Mouse (Mus musculus): ENCODE measurements around the gene Trpc4ap.

DNA sequence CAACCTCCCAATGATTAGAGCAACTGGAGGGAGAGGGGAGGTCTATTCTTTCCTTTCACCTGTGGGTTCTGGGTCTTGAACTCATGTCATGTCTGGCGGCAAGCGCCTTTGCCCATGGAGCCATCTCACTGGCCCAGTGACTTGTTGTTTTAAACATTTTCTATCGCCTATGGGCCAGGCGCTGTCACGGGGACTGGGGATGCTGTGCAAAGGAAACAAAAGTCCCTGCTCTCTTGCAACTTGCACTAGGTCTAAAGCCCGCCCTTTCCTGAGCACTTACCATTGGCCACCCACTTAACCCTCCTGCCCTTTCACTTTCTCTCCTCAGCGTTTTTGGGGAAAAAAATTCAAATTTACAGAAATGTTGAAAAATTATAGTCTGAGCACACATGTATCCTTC is 4.7 kb upstream of the Trpc4ap start:
- TF ChIP-seq POLR2A (IDR thresholded peaks at IDR 0.05; ENCODE audit: extremely low read depth, insufficient read depth, low read length) (no peak), CTCF (IDR thresholded peaks at IDR 0.05; ENCODE audit: low read depth, low read length) (no peak)
